Mouse (Mus musculus) cerebellum, postnatal 4 days (tissue): ENCODE results near the gene 4930518I15Rik.
"Not testable (repeated sequence)": the region's sequence is repeated elsewhere in the genome, so short reads cannot be mapped to it uniquely, and the experiment has no call there.

Source experiments
- DNase-seq, 2 experiments: peaks; one replicate each; pipeline ENCODE4 v3.0.0; 2022; ENCODE audit warnings: low spot score in 2 of 2, mixed read lengths in 1 of 2

The 4930518I15Rik gene

DNA sequence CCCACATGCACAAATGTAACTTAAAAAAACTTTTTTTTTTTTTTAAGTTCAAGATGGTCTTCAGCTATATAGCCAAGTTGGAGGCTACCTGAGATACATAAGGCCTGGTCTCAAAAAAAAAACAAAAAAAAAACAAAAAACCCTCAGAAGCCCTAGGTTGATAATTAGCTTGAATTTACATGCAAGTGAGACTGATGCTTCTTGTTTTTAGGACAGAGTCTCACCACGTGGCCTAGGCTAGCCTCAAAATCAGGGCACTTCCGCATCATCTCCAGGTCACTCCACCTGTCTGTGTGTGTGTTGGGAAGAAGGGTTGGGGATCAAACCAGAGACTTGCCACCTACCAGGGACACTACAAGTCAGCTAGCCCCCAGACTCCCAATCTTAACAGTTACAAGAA, at the start of gene 4930518I15Rik:
Gene 4930518I15Rik (minus strand): TSS at position 112 of the 400 bp plus-strand sequence.
- DNase-seq, result no peak

DNA sequence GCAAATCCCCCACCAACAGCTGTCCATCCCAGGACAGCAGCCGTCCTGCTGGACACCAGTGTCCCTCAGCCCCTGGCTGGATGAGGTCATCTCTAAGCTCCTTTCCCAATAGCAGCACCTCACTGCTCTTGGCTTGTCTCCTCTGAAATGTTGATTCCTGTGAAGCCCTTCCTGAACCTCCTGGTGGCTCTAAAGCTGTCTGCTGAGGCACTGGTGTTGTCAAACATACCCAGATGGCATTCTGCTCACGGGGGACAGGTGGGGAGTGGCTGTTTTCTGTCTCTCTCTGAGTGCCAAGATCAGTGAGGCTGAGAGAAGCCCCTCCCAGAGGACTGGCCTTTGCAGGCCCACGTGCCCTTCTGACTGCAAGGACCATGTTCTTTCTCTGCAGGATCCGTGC, 48.2 kb upstream of the 4930518I15Rik start:
- not testable (repeated sequence) for DNase-seq

DNA sequence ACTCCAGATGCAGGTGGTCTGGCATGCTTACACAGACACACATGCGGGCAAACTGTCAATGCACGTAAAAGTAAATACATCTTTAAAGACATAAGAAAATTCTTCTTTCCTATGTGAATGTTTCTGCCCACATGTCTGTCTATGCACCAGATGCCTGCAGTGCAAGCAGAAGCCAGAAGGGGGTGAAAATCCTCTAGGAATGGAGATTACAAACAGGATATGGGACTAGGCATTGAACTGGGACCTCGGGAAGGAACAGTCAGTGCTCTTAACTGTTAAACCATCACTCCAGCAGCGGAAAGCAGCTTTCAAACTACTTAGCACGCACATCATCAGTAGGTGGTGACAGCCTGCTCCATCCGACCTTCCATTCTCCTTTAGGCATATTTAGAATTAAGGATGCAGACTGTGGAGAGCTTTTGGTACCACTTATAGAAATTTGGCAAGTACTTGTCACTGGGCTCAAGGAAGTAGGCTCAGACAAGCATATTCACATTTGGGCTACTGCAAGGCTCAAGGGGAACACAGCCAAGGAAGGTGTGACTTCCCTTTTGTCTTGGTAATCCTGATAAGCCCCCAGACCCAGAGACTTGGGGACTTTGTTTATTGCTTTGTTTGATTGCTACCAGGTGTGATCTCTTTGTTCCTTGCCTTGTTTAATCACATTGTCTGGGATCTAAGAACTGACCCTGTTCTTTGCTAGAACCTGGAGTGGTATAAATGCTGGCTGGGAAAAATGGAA, 47.4 kb upstream of the 4930518I15Rik start:
- peak; percentile 34 to 71 for DNase-seq

DNA sequence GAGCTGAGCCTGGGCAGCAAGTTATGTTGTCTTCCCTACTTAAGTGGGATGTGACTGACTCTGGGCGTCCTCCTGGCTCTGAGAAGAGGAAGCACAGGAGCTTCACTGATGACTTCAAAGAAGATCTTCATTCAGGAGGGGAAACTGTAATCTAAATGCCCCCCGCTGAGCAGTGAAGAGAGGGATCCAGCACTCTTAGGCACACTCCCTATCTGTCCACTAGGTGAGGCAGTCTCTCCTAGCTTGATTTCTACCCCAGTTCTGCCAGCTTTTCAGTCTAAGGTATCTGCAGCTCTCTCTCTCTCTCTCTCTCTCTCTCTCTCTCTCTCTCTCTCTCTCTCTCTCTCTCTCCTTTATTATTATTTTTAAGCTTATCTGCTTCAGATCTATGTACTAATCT, 45.6 kb upstream of the 4930518I15Rik start:
- DNase-seq, result no peak

DNA sequence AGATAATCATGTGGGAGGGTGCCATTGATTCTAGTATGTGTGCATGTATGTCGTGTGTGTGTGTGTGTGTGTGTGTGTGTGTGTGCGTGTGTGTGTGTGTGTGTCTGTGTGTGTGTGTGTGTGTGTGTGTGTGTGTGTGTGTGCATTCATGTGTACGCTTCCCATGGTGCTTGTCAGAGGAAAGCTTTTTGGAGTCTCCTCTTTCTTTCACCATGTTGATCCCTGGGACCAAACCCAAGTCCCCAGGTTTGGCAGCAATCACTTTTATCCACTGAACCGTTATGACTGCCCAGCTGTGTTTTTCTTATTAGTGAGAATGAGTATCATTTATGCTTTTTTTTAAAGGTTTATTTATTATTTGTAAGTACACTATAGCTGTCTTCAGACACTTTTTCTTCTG, 44.7 kb upstream of the 4930518I15Rik start:
- not testable (repeated sequence) for DNase-seq

DNA sequence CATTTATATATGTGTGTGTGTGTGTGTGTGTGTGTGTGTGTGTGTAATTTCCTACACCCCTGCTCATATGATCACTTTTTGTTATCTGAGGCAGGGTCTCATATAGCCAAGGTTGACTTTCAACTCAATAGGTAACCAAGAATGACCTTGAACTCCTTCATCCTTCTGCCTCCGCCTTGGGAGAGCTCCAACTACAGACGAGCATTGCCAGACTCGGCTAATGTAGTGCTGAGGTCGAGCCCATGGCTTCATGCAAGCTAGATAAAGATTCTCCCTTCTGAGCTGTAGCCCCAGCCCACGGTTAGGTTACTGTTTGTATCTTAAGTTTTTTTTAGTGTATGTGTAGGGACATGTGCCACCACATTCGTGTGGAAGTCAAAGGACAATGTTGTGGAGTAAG, 44.1 kb upstream of the 4930518I15Rik start:
- DNase-seq, result no peak

DNA sequence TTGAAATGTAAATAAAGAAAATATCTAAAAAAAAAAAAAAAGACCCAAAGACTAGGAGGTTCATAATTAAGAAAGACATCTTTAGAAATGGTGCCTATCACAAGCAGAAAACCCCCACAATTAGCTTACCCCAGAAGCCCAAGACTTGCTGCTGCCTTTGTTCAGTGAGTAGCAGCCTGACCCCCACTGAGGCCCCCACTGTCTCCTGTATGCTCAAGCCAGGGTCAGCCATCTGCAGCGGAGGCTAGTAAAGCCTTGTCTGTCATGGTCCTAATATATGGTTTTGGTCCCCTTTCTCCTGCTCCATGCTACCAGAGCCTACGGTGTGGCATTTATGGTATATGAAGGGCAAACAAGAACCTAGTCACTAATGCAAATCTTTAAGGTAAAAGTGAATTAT, 43.6 kb upstream of the 4930518I15Rik start:
- DNase-seq, result no peak

DNA sequence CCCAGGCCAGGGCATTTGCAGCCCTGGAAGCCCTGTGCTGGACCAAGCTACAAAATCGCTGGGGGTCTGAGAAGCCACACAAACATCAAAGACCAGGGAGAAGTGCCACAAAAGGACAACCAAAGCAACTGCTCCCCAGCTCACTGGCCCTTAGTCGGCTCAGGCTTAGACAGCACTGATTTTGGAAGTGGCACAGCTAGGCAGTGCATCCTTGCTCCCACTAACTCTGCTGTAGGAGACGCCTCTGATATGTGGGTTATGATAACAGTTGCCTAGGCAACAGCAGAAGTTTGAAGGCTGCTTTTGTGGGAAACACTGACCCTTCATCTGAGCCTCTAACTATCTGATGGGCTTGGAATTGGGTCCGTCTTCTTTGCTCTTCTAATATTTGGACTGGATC, 41.4 kb upstream of the 4930518I15Rik start:
- DNase-seq, result no peak

DNA sequence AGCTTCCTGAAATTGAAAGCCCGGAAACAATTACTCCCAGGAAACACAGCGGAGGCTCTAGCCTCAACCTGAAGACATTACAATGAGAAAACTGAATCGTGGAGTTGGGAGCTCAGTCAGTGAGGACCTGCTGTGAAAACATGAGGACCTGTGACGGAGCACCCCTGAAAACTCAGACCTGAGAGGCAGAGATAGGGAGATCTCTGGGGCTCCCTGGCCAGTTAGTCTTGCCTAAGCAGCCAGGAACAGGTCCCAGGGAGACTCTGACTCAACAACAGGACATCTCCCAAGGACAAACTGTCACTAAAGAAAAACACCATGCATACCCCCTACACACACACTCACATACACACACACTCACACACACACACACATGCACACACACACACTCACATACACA, 40.6 kb upstream of the 4930518I15Rik start:
- DNase-seq, result no peak

DNA sequence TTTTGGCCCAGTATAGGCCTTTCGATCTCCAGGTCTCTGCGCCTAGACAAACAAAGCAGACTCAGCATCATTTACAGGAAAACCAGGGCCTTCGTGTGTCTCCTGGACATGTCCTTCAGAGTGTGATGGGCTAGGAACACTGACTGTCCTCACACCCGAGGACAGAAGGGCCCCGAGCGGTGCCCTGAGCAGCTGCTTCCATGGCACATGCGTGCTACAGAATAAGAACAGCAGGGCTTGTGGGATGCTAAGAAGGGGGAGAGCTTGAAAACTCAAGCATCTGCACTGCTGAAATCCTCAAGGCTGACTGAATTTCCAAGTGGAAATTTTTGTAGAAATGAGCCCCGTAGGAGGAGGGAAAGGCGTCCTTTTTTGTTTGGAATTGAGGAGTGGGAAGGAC, 39.3 kb upstream of the 4930518I15Rik start:
- DNase-seq, result no peak

DNA sequence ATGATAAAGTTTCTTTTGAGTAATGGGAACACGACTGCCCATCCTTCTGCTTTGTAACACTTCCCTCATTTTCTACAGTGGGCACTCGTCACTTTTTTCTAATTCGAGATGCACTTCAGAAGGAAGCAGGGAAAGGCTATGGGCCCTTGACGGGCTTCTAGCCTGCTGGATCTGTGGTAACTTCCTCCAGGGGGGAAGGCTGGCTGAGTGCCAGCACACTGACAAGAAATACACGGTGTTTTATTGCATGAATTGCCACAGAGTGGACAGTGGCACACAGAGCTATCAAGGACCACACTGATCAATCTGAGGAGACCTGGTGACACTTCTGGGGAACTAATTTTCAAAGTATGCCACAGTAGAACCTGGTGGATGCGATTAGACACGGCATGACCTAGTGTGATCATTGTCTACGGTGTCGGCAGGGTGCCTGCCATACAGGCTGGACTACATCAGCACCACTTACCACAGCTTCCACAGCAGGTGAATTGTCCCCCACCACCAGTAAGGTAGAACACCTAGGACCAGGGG, 38.7 kb upstream of the 4930518I15Rik start:
- DNase-seq, result no peak

DNA sequence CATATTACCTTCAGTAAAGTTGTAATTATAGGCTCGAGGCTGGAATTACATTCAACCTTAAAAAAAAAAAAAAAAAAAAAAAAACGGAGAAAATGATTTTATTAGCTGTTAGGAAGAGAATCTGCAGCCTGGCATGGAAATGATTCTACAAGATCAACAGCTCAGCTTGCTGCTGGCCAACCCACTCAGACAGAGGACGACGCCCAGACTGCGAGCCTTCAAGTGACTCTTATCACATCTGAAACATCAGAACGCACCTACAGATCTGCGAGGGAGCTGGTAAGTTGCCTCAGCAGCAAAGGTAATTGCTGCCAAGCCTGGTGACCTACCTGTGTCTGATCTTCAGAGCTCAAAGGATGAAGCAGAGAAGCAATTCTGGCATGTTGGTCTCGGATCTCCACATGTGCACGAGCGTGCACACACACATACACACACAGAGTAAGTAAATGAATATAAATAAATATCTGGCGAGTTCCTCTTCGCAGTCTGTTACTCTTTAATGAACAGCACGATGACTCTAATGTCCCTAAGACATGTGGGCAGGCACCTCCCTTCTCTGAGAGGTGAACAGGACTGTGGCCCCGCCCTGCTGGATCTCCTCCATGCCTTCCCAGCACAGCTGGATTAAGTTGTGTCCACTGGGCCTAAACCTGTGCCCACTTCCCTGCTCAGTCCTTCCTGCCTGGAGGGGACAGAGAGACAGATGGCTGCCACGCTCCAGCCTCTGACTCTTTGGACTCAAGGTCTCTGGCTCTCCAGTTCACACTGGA, 36.9 kb upstream of the 4930518I15Rik start:
- no peak for DNase-seq

DNA sequence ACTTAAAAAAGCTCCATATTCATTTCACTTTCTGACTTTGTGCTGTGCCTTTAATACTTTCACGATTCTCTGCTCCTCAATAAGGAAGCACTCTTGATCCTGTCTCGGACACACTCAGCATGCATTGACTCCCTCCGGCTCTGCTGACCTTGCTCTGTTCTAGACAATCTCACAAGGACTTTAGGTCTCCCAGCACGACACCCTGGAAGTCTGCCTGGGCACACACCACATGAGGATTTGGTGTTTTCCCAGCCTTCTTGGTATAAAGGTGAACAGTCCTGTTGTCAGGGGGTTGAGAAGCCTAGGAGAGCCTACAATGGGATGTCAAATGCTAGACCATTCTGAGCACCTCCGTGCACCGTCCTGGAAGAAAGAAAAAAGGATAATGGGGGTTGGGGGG, 35.1 kb upstream of the 4930518I15Rik start:
- DNase-seq, result no peak

DNA sequence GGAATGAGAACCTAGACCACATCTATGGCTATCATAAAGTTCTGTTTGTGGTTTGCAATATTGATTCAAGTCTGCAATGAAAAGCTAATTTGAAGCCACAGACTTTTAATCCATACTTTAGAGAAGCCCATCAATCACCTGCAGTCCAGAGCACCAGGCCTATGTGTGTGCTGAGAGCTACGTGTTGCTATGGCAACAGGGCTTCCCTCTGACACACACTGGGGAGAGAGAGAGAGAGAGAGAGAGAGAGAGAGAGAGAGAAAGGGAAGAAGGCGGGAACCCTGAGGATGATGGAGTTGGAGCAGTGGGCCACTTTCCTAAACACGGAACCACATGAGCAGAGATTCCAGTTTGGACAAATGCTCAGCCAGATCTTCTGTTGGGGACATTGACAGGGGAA, 34.5 kb upstream of the 4930518I15Rik start:
- no peak for DNase-seq

DNA sequence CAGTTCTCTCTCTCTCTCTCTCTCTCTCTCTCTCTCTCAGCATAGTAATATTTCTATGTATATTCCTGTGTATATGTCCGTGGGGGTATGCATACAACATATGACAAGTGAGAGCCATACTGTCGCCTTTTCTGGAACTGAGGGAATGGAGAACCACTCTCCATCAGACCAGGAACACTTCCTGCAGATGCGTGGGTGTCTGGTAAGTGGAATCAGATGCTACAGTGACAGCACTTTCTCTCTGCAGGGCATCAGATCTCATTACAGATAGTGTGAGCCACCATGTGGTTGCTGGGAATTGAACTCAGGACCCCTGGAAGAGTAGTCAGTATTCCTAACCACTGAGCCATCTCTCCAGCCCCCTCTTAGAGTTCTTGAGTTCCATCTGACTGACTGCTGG, 30.7 kb upstream of the 4930518I15Rik start:
- no peak for DNase-seq

DNA sequence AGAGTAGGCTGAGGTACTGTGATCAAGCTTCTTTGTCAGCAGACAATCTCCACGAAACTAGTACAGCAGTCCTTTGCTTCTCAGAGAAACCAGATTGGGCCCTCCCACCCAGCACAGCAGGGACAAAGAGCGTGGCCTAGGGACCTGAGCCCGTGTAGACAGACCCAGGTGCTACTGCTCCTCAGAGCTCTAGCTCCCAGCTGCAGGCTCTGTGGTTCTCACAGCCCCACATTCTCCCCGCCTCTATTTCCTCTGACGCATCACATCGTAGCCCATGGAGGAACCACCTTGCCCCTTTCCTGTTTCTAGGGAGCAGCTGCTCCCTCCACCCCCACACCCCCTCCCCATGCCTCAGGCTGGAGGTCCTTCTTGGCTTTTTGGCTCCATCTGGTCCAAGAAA, 29.3 kb upstream of the 4930518I15Rik start, which contains the start of gene Sla2:
Gene Sla2 (minus strand): TSS at position 176 of the 400 bp plus-strand sequence.
- DNase-seq, result no peak

DNA sequence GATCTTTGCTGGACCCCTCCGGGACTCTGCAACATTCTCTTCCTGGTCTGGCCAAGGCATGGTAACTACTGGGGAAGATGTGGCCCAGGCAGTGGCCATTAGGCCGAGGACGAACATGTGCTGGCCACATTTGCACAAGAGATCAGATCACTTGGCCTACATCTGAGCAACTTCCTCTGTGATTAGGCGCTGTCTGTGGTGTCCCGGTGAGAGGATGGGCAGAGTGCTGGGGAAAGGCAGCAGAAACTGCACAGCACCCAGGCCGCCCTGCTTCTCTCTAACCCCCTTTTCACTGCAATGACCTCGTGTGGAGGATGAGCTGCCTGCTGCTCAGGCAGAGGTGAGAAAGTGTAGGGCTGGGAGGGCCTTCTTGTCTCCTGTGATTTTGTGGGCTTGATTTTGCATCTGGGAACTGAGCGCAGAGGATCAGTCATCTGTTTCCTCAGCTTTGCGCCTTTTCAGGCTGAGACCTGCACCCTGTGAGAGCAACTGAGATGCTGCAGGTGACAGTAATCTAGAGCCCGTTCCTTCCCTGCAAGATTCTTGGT, 28.4 kb upstream of the 4930518I15Rik start:
- no peak for DNase-seq

DNA sequence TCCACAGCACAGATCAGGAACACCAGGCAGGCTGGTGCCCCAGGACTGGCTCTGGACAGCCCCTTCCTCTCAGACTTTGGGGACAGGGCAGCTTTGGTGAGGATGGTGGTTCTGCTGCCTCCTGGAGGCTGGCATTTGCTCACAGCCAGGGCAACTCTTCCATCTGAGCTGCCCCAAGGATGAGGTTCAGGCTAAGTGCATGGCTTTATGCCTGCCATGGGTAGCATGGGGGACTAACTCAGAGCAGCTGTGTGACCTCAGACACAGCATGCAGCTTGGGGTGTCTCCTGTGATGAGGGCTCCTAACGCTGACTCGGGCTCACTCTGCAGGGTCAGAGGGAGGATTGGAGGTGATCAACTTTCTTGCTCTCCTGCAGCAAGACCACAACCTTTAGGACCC, 27.9 kb upstream of the 4930518I15Rik start:
- DNase-seq, result not testable (repeated sequence)

DNA sequence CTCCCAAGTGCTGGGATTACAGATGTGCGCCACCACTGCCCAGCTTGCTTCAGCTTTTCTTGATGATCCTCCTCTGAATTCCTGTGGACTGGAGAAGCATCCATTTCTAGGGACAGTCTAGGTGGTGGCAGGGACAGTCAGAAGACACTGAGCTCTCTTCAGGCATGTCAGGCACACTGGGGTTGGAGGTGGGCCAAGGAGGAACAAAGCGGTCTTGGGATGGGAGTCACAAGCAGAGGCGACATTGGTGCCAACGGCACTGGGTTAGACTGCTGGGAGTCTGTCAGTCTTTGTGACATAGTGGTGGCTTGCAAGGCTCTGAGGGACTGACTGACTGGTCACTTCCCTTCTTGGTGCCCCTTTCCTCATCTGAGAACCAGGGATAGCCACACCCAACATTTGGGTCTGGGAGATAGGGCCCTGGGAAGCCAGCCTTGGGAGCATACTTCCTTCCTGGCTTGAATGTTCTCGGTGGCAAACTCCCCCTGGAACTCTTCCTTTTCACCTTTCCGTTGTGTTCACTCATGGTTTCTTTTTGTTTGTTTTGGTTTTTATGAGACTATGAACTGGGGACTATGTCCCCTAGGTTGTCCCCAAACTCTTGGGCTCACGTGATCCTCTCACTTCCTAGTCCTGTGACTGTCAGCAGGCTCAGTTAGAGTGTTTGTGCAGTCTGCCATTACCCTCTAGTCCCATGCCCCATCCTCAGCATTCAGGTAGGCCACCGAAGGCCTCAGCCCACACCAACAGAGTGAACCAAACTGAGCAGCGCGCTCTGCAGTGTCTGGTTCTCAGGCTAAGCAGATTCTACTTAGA, 26.9 kb upstream of the 4930518I15Rik start:
- no peak for DNase-seq

DNA sequence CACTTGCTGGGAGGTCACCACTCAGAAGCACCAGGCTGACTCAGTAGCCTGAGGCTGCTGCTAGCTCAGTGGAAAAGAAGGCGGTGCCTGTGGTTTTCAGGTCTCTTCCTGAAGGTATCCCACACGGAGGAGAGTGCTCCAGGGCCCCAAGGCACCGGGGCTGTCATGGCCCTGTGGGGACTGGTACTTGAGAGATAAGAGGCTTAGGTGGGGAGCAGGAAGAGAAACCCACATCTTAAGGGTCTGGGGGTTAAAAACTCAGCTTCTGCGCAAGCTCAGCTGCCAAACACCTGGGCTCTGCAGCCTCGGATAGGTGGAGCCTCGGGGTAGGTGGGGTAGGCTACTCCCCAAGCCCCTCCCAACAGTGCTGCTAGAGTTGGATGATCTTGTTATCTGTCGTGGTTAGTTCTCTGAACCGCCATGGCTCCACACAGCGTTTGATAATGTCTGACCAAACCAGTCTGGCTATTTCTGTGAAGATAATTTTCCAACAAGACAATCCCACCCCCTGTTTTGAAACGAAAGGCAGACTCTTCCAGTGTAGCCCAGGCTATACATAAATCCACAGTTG, 24.8 kb upstream of the 4930518I15Rik start:
- DNase-seq, result no peak

DNA sequence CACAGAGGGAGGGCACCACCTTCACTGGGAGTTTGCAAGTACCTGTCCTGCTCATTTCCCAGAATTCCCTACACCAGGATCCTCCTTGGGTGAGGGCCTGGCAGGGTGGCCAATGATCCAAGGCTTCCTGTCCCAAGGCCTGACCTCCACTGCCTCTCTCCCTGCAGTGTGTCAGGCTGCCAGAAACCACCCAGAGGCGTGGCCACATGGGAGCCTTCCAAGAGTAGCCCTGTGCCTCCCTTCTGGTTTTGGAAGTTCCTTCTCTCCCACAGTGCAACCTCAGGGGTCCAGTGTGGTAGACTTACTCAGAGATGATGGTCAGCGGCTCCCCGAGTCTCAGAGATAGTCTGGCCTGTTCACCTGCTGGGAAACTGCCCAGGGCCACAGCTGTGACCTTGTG, 21.8 kb upstream of the 4930518I15Rik start:
- DNase-seq, result no peak
